Mouse (Mus musculus): Measurements from ENCODE around the gene Tmem128. TPM values are rescaled to one million over a fixed set of nuclear protein-coding genes. Genes with fewer than 3 reads are reported as not detected.

Gene Tmem128
- total and polyA plus RNA-seq, 3 experiments: 55.9 to 78.9 TPM; not detected in 1

DNA sequence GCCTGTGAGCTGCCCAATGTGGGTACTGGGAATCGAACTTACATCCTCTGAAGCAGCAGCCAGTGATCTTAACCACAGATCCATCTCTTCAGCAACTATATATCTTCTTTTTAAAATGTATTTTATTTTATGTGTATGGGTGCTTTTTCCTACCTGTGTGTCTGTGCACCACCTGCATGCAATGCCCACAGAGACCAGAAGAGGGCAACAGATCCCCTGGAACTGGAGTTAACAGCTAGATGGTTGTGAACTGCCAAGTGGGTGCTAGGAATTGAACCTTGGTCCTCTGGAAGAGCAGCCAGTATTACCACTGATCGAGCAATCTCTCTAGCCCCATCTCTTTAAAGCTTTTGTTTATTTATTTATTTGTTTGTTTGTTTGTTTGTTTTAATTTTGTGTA, 23.4 kb upstream of the Tmem128 start:
- peak; percentile 53 for DNase-seq (ENCODE audit: low read depth, low spot score)
- Histone ChIP-seq H3K4me3 (ENCODE audit: control insufficient read depth in 1 of 2, insufficient read depth in 1 of 2, low read depth in 2 of 2, low read length in 2 of 2) (no peak overlapping the region), H3K36me3 (ENCODE audit: control insufficient read depth in 1 of 2, insufficient read depth in 2 of 2, low read length in 2 of 2) (peaks cover 0 to 1% of the 10 kb centered on the region in 2 experiments; a peak in 2 of 4 replicates), H3K27ac (ENCODE audit: control insufficient read depth, low read depth, low read length) (no peak overlapping the region), H3K79me2 (ENCODE audit: control insufficient read depth, insufficient read depth, low read length, poor library complexity) (no peaks in the 10 kb centered on the region), H3K27me3 (ENCODE audit: control insufficient read depth in 1 of 2, insufficient read depth in 2 of 2, low read length in 2 of 2) (no peaks in the 10 kb centered on the region), H3K4me1 (ENCODE audit: control insufficient read depth in 1 of 2, insufficient read depth in 2 of 2, low read length in 2 of 2) (no peaks in the 10 kb centered on the region), H3K9ac (ENCODE audit: control insufficient read depth, low read depth, low read length, poor library complexity, severe bottlenecking) (no peak overlapping the region), H3K9me3 (replicated peaks; ENCODE audit: insufficient read depth, low read length) (no peaks in the 10 kb centered on the region)
- TF ChIP-seq JUND (IDR thresholded peaks at IDR 0.05; ENCODE audit: low read depth, low read length) (no peak), ZNF384 (IDR thresholded peaks at IDR 0.05; ENCODE audit: low read depth, low read length) (no peak), CTCF (IDR thresholded peaks at IDR 0.05 in 2 of 3, conservative IDR thresholded peaks at IDR 0.05 in 1 of 3; ENCODE audit: control insufficient read depth in 1 of 3, insufficient read depth in 1 of 3, low read depth in 2 of 3, low read length in 3 of 3, poor library complexity in 1 of 3, severe bottlenecking in 1 of 3) (peak; percentile 55 to 67 (median 57)), RAD21 (IDR thresholded peaks at IDR 0.05; ENCODE audit: low read depth, low read length) (peak; percentile 40), SMC3 (IDR thresholded peaks at IDR 0.05; ENCODE audit: low read depth, low read length) (peak; percentile 34; the same call in 1 of the 2 replicates)

DNA sequence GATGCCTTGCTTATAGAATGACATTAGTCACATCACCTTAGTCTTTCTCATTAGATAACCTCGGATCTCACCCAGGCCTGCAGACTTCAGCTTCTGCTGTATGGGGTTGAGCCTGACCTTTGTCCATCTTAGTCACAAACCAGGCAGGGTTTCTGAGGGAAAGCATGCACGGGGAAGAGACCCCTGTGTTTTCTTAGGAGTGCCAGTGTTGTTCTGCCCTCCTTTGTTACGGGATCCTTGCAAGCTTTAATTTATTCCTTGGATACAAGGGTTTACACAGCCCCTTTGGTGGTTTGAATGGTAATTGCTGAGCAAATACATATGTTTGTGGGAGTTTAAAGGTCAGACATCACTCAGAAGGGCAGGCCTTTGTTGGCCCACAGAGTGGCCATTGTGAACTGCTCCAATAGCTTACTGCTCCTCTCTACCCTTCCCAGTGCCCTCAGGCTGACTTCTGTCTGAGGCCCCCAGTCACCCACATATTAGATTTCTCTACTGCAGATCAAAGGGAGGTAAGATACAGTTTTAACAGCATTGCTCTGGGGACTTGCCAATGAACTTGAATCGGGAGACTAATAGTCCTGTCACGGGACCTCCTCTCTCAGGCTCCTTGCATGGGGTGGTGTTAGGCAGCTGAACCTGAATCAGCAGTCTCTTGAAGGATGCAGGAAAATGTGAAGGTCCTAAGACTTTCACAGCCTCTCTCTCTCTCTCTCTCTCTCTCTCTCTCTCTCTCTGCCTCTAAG, 19.1 kb upstream of the Tmem128 start:
- DNase-seq (ENCODE audit: low read depth, low spot score): no peak
- H3K9me3 ChIP-seq (replicated peaks; ENCODE audit: insufficient read depth, low read length): no peaks in the 10 kb centered on the region
- no peaks in the 10 kb centered on the region for H3K4me1 ChIP-seq (ENCODE audit: control insufficient read depth in 1 of 2, insufficient read depth in 2 of 2, low read length in 2 of 2)
- no peaks in the 10 kb centered on the region for H3K79me2 ChIP-seq (ENCODE audit: control insufficient read depth, insufficient read depth, low read length, poor library complexity)
- no peak overlapping the region for H3K4me3 ChIP-seq (ENCODE audit: control insufficient read depth in 1 of 2, insufficient read depth in 1 of 2, low read depth in 2 of 2, low read length in 2 of 2)
- no peak overlapping the region for H3K27ac ChIP-seq (ENCODE audit: control insufficient read depth, low read depth, low read length)
- H3K27me3 ChIP-seq (ENCODE audit: control insufficient read depth in 1 of 2, insufficient read depth in 2 of 2, low read length in 2 of 2): peaks cover 2 to 7% of the 10 kb centered on the region in 2 experiments; a peak in 3 of 4 replicates
- H3K9ac ChIP-seq (ENCODE audit: control insufficient read depth, low read depth, low read length, poor library complexity, severe bottlenecking): no peak overlapping the region
- H3K36me3 ChIP-seq (ENCODE audit: control insufficient read depth in 1 of 2, insufficient read depth in 2 of 2, low read length in 2 of 2): no peaks in the 10 kb centered on the region
- TF ChIP-seq MAX (IDR thresholded peaks at IDR 0.05; ENCODE audit: low read length) (no peak), SIN3A (IDR thresholded peaks at IDR 0.05; ENCODE audit: low read length) (no peak), POLR2AphosphoS5 (IDR thresholded peaks at IDR 0.05; ENCODE audit: borderline replicate concordance, low read depth, low read length) (no peak), TBP (IDR thresholded peaks at IDR 0.05; ENCODE audit: low read depth, low read length) (no peak), KAT2A (conservative IDR thresholded peaks at IDR 0.05; ENCODE audit: low read depth, low read length) (no peak), MYC (IDR thresholded peaks at IDR 0.05; ENCODE audit: low read depth, low read length) (no peak), MXI1 (IDR thresholded peaks at IDR 0.05; ENCODE audit: low read depth, low read length) (no peak), ELF1 (IDR thresholded peaks at IDR 0.05; ENCODE audit: low read depth, low read length) (no peak), ZC3H11A (IDR thresholded peaks at IDR 0.05; ENCODE audit: low read depth, low read length) (no peak), NRF1 (IDR thresholded peaks at IDR 0.05; ENCODE audit: insufficient read depth, low read depth, low read length, poor library complexity, severe bottlenecking) (no peak)

Data from MEL (cell line).